Mouse (Mus musculus) stomach, embryonic 15.5 days (tissue): ENCODE measurements around the gene Ppp2r2d. TPM values are rescaled to one million over a fixed set of nuclear protein-coding genes. Genes with fewer than 3 reads are reported as not detected.

Experiments
- ATAC-seq: fragments of 200-750 bp; cut with Nextera tagmentation; 2 replicates; pipeline ENCODE4 v1.8.0; 2017; ENCODE audit warnings: low read depth, moderate number of reproducible peaks, moderate TSS enrichment; ENCODE audit not compliant: insufficient read depth, low FRiP score
- H3K27ac ChIP-seq: fragments of 300-500 bp; sonication (generic); 2 replicates; pipeline ENCODE4 v1.5.1; 2015; ENCODE audit warnings: mild to moderate bottlenecking, inconsistent platforms
- H3K27me3 ChIP-seq: fragments of 300-500 bp; sonication (generic); replicated peaks from 2 replicates; pipeline ENCODE4 v1.6.1; 2015; ENCODE audit warnings: inconsistent platforms
- H3K36me3 ChIP-seq: fragments of 300-500 bp; sonication (generic); 2 replicates; pipeline ENCODE4 v1.6.1; 2015; ENCODE audit warnings: inconsistent platforms
- H3K4me1 ChIP-seq: fragments of 300-500 bp; sonication (generic); 2 replicates; pipeline ENCODE4 v1.6.1; 2015; ENCODE audit warnings: inconsistent platforms
- H3K4me2 ChIP-seq: fragments of 300-500 bp; sonication (generic); 2 replicates; pipeline ENCODE4 v1.6.1; 2015; ENCODE audit warnings: mild to moderate bottlenecking, inconsistent platforms
- H3K4me3 ChIP-seq: fragments of 300-500 bp; sonication (generic); replicated peaks from 2 replicates; pipeline ENCODE4 v1.5.1; 2015; ENCODE audit warnings: inconsistent platforms
- H3K9ac ChIP-seq: fragments of 300-500 bp; sonication (generic); 2 replicates; pipeline ENCODE4 v1.6.1; 2015; ENCODE audit warnings: inconsistent platforms
- H3K9me3 ChIP-seq: fragments of 300-500 bp; sonication (generic); 2 replicates; pipeline ENCODE4 v1.6.1; 2016; ENCODE audit warnings: inconsistent platforms
- WGBS: fragments of 180-500 bp; shearing (Covaris S2); methylation state at CpG from one replicate; pipeline ENCODE4 v1.1.7; 2015; 5-methylcytosine and 5-hydroxymethylcytosine counted together
- polyA plus RNA-seq: library from polyadenylated mRNA; unstranded; fragments of >200 nt; fragmentation: Nextera tagmentation; extraction: Ambion mirVana; gene quantifications from 2 replicates; pipeline ENCODE4 v1.2.1, GENCODE M21; 2015

The Ppp2r2d gene
- polyA plus RNA-seq, 1 experiment from 2014 or later: 37.0 TPM

DNA sequence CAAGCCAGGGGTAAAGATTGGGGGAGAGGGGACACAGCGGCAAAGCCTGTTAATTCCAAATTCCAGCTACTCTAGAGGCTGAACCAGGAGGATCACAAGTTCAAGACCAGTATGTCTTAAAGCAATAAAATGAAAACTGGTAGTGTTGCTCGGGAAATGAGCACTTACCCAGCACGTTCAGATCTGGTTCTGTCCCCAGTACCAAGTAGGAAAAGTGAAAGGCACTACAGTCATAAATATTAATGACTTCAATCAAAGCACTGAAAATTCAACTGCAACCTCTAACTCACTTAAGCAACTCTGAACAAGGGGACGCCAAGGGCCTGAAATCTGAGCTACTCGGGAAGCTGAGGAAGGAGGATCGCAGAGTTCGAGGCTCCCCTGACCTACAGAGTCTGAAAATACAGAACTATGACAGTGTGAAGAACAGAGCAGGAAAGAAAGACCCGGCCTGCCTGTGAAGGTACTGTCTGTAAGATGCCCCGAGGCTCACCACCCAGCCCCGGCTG lies 62.9 kb downstream of the Ppp2r2d start:
- Histone ChIP-seq H3K4me2 (peak overlapping the region; percentile 66), H3K9me3 (no peaks in the 10 kb centered on the region), H3K36me3 (no peaks in the 10 kb centered on the region), H3K4me1 (peaks cover 23% of the 10 kb centered on the region), H3K9ac (peak overlapping the region; percentile 79), H3K27me3 (no peaks in the 10 kb centered on the region), H3K27ac (peak overlapping the region; percentile 69; the same call in 1 of the 2 replicates), H3K4me3 (peak overlapping the region; percentile 74)
- no peak for ATAC-seq
- 6% methylated on average over 10 of the region's 10 CpGs for WGBS

DNA sequence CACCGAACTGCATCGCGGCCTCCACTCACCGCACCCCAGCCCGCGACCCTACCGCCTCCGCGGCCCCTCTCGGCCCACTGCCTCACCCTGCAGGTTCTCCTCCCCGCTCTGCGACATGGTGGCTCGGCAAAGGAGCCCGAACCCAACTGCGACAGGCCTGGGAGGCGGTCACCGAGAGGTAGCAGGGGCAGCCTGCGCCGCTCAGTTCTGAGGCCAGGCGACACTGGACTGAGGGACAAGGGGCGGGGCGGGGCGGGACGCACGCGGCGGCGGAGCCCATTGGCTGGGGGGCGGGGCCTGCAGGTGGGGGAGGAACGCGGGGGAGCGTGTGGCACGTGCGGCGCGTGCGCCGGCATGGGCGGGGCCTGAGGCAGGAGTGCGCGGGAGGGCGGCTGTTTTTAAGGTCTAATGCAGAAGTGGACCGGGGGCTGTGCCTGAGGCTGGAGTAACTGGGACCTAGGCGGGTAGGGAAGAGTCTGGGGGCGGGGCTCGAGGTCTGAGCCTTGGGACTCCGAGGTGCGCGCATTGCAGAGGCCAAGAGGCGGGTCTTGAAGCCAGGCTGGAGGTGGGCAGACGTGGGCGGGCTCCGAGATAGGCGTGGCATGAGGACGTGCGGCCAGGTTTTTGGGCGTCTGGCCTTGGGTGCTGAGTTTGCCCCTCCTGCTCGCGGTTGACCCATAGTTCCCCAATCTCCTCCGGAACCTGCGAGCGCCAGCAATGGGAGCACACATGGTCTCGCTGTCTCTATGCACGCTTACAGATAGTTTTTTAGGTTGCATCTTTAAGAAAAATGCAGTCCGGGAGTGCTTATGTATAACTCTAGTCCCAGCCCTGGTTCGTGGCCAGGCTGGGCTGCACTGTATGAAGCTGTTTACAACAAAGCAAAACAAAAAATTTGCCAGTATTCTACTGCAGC lies 63.7 kb downstream of the Ppp2r2d start, which contains the start of gene Bnip3:
Gene Bnip3 (minus strand): TSS at position 243 of the 916 bp plus-strand sequence.
- Histone ChIP-seq H3K9me3 (no peaks in the 10 kb centered on the region), H3K4me2 (peak within 1 kb of the TSS; percentile 66), H3K9ac (peak within 1 kb of the TSS; percentile 79), H3K4me3 (peak within 1 kb of the TSS; percentile 74), H3K36me3 (no peaks in the 10 kb centered on the region), H3K27me3 (no peaks in the 10 kb centered on the region), H3K27ac (peak within 1 kb of the TSS; percentile 80), H3K4me1 (peaks cover 23% of the 10 kb centered on the region)
- peak; percentile 94 for ATAC-seq
- WGBS: under 1% methylated on average over 66 of the region's 66 CpGs

- 20% methylated on average over 7 of the region's 7 CpGs for WGBS
- ATAC-seq: no peak
- Histone ChIP-seq H3K27ac (peak overlapping the region; percentile 80), H3K27me3 (no peaks in the 10 kb centered on the region), H3K36me3 (no peaks in the 10 kb centered on the region), H3K4me2 (peak overlapping the region; percentile 66), H3K9me3 (no peaks in the 10 kb centered on the region), H3K4me3 (peak overlapping the region; percentile 74), H3K4me1 (peaks cover 23% of the 10 kb centered on the region), H3K9ac (peak overlapping the region; percentile 19; the same call in 1 of the 2 replicates)
Measured at GRCm38 (mm10) chr7:138910193-138910562, 64.3 kb downstream of the Ppp2r2d start.

DNA sequence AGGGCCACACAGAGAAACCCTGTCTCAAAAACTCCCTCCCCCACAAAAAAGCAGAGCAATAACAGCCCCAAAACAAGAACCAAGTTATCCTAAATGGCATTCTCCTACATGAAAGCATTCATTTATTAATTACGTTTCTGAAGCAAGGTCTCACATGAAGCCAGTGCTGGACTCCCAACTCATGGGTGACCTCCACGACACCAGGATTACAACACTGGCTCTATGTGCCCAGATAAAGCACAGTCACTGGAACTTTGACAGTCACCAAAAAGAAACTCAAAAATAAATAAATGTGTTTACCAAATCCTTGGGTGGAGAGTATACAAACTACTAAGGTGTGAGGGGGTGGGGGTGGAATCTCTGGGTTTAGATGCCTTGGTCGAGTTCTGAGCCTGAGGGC lies 67.7 kb downstream of the Ppp2r2d start:
- Histone ChIP-seq H3K27me3 (no peaks in the 10 kb centered on the region), H3K36me3 (no peaks in the 10 kb centered on the region), H3K9me3 (no peaks in the 10 kb centered on the region), H3K27ac (no peak overlapping the region), H3K9ac (no peak overlapping the region), H3K4me3 (no peak overlapping the region), H3K4me1 (peaks cover 7% of the 10 kb centered on the region; the same call in 1 of the 2 replicates), H3K4me2 (no peak overlapping the region)
- 66% methylated on average over 3 of the region's 3 CpGs for WGBS
- ATAC-seq: no peak

DNA sequence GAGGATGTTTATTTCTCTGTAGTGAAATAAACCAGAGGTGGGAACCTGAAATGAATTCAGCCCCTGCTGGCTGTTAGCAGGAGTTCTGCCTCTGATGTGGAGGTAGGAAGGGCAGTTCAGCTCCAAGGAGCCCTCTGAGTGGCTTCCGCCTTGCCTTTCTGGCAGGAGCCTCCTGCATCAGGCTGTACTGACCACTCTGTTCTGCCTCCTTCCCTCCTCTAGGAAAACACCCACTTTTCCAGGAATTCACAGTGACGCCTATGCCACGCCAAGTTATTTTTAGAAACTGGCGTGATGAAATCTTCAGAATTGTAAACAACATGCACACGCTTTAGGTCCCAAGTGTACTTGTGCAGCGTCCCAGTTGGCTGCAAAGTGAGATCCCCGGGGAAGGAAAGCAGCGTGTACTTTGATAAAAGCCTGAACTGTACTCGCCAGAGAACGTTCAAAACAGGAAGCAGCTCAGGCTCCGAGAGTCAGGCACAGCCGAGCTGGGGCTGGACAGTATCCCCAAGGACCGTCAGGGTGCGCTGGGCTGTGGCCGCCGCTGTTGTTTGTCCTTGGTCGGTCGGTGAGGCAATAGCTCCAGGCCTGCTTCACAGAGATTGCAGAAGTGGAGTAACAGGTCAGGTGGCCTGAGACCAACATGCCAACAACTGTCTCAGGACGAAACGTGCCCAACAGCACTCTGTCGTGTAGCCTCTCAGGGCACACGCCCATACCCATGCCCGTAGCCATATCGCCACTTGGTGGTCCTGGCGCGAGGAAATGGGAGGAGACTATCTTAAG lies 73.5 kb downstream of the Ppp2r2d start:
- H3K36me3 ChIP-seq: no peaks in the 10 kb centered on the region
- ATAC-seq: peak; percentile 85
- no peaks in the 10 kb centered on the region for H3K9me3 ChIP-seq
- peak overlapping the region; percentile 63 for H3K4me2 ChIP-seq
- WGBS: 2% methylated on average over 26 of the region's 26 CpGs
- no peaks in the 10 kb centered on the region for H3K27me3 ChIP-seq
- H3K4me1 ChIP-seq: peaks cover 4% of the 10 kb centered on the region; the same call in 1 of the 2 replicates
- peak overlapping the region; percentile 29 for H3K4me3 ChIP-seq
- H3K9ac ChIP-seq: no peak overlapping the region
- peak overlapping the region; percentile 89 for H3K27ac ChIP-seq

GRCm38 (mm10) chr7:138921611-138922010 lies 75.7 kb downstream of the Ppp2r2d start:
- Histone ChIP-seq H3K4me2 (no peak overlapping the region), H3K27me3 (no peaks in the 10 kb centered on the region), H3K27ac (no peak overlapping the region), H3K4me3 (no peak overlapping the region), H3K9ac (no peak overlapping the region), H3K36me3 (no peaks in the 10 kb centered on the region), H3K4me1 (peaks cover 4% of the 10 kb centered on the region; the same call in 1 of the 2 replicates), H3K9me3 (no peaks in the 10 kb centered on the region)
- WGBS: 93% methylated on average over 8 of the region's 8 CpGs
- no peak for ATAC-seq

DNA sequence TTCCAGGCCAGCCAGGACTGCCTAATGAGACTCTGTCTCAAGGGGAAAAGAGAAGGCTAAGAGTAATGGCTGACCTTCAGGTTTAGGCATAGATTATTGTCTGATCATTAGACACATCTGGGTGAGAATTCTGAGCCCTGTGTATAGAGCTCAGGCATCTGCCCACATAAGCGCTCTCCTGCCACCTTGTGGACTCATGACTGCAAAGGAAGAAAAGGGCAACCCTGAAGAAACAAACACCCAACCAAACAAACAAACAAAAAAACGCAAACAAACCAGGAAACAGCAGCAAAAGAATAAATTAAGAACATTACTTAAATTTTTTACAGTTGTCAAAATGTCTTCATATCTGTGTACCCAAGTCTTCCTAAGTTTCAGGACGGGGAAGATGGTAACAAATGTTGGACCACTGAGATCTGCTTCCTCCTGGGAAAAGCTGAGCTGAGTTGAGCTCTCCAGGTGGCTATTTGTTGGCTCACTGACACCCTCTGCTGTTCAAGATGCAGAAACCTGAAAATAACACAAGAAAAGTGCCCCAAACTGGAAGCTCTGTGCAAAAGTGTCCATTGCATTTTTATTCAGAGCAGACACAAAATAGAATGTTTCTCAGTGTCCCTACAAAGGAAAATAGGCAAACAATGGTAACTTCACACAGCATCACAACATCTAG lies 78.0 kb downstream of the Ppp2r2d start:
- Histone ChIP-seq H3K4me1 (peaks cover 3% of the 10 kb centered on the region; the same call in 1 of the 2 replicates), H3K36me3 (no peaks in the 10 kb centered on the region), H3K4me2 (no peak overlapping the region), H3K9me3 (no peaks in the 10 kb centered on the region), H3K27me3 (no peaks in the 10 kb centered on the region), H3K27ac (no peak overlapping the region), H3K4me3 (no peak overlapping the region), H3K9ac (no peak overlapping the region)
- WGBS: 11% methylated on average over 3 of the region's 3 CpGs
- ATAC-seq: no peak

- Histone ChIP-seq H3K4me3 (no peak overlapping the region), H3K4me1 (no peaks in the 10 kb centered on the region), H3K4me2 (no peak overlapping the region), H3K9me3 (no peaks in the 10 kb centered on the region), H3K36me3 (no peaks in the 10 kb centered on the region), H3K27me3 (no peaks in the 10 kb centered on the region), H3K9ac (no peak overlapping the region), H3K27ac (no peak overlapping the region)
- ATAC-seq: no peak
- 95% methylated on average over 4 of the region's 4 CpGs for WGBS
Measured at GRCm38 (mm10) chr7:138928456-138928855, 82.6 kb downstream of the Ppp2r2d start.

Other genes starting within 250 kb of the Ppp2r2d start
- 12.6 and 13.7 TPM in 2 replicates for gene Mapk1ip1, start 194 bp downstream of the Ppp2r2d start, polyA plus RNA-seq
- gene Bnip3, start 63.4 kb downstream of the Ppp2r2d start, polyA plus RNA-seq: 127 and 140 TPM in 2 replicates
- gene Jakmip3, start 94.7 kb downstream of the Ppp2r2d start, polyA plus RNA-seq: 0.14 and 0.23 TPM in 2 replicates
- 14.3 and 14.7 TPM in 2 replicates for gene Dpysl4, start 239.9 kb downstream of the Ppp2r2d start, polyA plus RNA-seq